Mouse (Mus musculus) spleen, postnatal 36 days (tissue): ENCODE measurements around the gene Hk2.

Source experiments
- DNase-seq, 2 experiments: peaks; one replicate each; pipeline ENCODE4 v3.0.0; 2022; ENCODE audit warnings: low spot score in 2 of 2, mixed read lengths in 1 of 2

Hk2 gene

GRCm38 (mm10) chr6:82770286-82770685 lies 4.0 kb downstream of the Hk2 start:
- no peak for DNase-seq

- DNase-seq: no peak
Measured at GRCm38 (mm10) chr6:82769704-82770103, 4.5 kb downstream of the Hk2 start.

GRCm38 (mm10) chr6:82767734-82768586 lies 6.3 kb downstream of the Hk2 start:
- no peak for DNase-seq

GRCm38 (mm10) chr6:82766636-82767035 lies 7.6 kb downstream of the Hk2 start:
- no peak for DNase-seq

GRCm38 (mm10) chr6:82765261-82765660 lies 9.0 kb downstream of the Hk2 start:
- no peak for DNase-seq

GRCm38 (mm10) chr6:82763871-82764503 lies 10.3 kb downstream of the Hk2 start:
- DNase-seq: peak; percentile 38 to 51

GRCm38 (mm10) chr6:82762728-82763127 lies 11.5 kb downstream of the Hk2 start:
- DNase-seq: no peak

- DNase-seq: no peak
Measured at GRCm38 (mm10) chr6:82760749-82761357, 13.4 kb downstream of the Hk2 start.

- DNase-seq: no peak
Measured at GRCm38 (mm10) chr6:82759241-82759640, 15.0 kb downstream of the Hk2 start.

GRCm38 (mm10) chr6:82756799-82757210 lies 17.4 kb downstream of the Hk2 start:
- no peak for DNase-seq

- no peak for DNase-seq
Measured at GRCm38 (mm10) chr6:82756216-82756615, 18.0 kb downstream of the Hk2 start.

- no peak for DNase-seq
Measured at GRCm38 (mm10) chr6:82755338-82755737, 18.9 kb downstream of the Hk2 start.

GRCm38 (mm10) chr6:82754769-82755168 lies 19.5 kb downstream of the Hk2 start:
- DNase-seq: no peak

GRCm38 (mm10) chr6:82753638-82754361 lies 20.5 kb downstream of the Hk2 start:
- no peak for DNase-seq

- DNase-seq: no peak
Measured at GRCm38 (mm10) chr6:82753061-82753460, 21.2 kb downstream of the Hk2 start.

- no peak for DNase-seq
Measured at GRCm38 (mm10) chr6:82751791-82752190, 22.5 kb downstream of the Hk2 start.

GRCm38 (mm10) chr6:82751031-82751430 lies 23.2 kb downstream of the Hk2 start:
- no peak for DNase-seq

- DNase-seq: no peak
Measured at GRCm38 (mm10) chr6:82750063-82750462, 24.2 kb downstream of the Hk2 start.

- DNase-seq: no peak
Measured at GRCm38 (mm10) chr6:82748106-82748672, 26.1 kb downstream of the Hk2 start.

GRCm38 (mm10) chr6:82747085-82747484 lies 27.2 kb downstream of the Hk2 start:
- no peak for DNase-seq

- DNase-seq: no peak
Measured at GRCm38 (mm10) chr6:82744553-82744952, 29.7 kb downstream of the Hk2 start.

- DNase-seq: no peak
Measured at GRCm38 (mm10) chr6:82741518-82741880, 32.8 kb downstream of the Hk2 start.
